Mouse (Mus musculus): ENCODE measurements around the gene Luc7l. TPM values are rescaled to one million over a fixed set of nuclear protein-coding genes. Genes with fewer than 3 reads are reported as not detected.

The Luc7l gene
- polyA plus RNA-seq, 1 experiment = 52.5 TPM

DNA sequence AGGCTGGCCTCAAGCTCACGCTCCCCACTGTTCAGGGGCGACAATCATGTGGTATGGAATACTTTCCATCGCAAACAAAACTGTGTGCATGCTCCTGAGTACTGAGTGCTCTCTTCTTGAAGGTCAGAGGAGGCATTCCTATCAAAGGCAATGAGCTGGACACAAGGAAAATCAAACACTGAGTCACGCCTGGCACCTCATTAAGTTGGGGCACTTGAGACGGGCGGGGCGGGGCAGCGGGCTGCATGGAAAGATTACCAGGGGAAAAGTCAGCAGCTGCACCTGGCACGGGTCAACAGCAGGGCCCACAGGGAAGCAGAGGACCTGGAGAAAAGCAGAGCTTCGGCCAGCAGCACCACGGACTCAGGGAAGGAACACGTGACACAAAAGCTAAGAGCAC lies 27.5 kb upstream of the Luc7l start:
- Histone ChIP-seq H3K27me3 (ENCODE audit: control insufficient read depth, insufficient read depth, low read length) (no peaks in the 10 kb centered on the region), H3K27ac (ENCODE audit: insufficient read depth, low read length) (no peak overlapping the region), H3K4me1 (ENCODE audit: control insufficient read depth, insufficient read depth, low read length) (no peaks in the 10 kb centered on the region; the same call in 1 of the 2 replicates), H3K4me3 (replicated peaks; ENCODE audit: insufficient read depth, low read depth, low read length) (no peak overlapping the region)
- WGBS = 82% methylated on average over 12 of the region's 12 CpGs
- no peak for TF ChIP-seq POLR2A (IDR thresholded peaks at IDR 0.05; ENCODE audit: borderline replicate concordance, insufficient read depth, low read length)
- TF ChIP-seq CTCF (IDR thresholded peaks at IDR 0.05; ENCODE audit: borderline replicate concordance, insufficient read depth, low read depth, low read length) = no peak
- DNase-seq = no peak

GRCm38 (mm10) chr17:26229776-26230175 lies 22.9 kb upstream of the Luc7l start:
- Histone ChIP-seq H3K27ac (ENCODE audit: insufficient read depth, low read length) (no peak overlapping the region), H3K4me1 (ENCODE audit: control insufficient read depth, insufficient read depth, low read length) (no peaks in the 10 kb centered on the region; the same call in 1 of the 2 replicates), H3K4me3 (replicated peaks; ENCODE audit: insufficient read depth, low read depth, low read length) (no peak overlapping the region), H3K27me3 (ENCODE audit: control insufficient read depth, insufficient read depth, low read length) (no peaks in the 10 kb centered on the region)
- DNase-seq = no peak
- no peak for TF ChIP-seq CTCF (IDR thresholded peaks at IDR 0.05; ENCODE audit: borderline replicate concordance, insufficient read depth, low read depth, low read length)
- no peak for TF ChIP-seq POLR2A (IDR thresholded peaks at IDR 0.05; ENCODE audit: borderline replicate concordance, insufficient read depth, low read length)
- WGBS = 90% methylated on average over 5 of the region's 5 CpGs

DNA sequence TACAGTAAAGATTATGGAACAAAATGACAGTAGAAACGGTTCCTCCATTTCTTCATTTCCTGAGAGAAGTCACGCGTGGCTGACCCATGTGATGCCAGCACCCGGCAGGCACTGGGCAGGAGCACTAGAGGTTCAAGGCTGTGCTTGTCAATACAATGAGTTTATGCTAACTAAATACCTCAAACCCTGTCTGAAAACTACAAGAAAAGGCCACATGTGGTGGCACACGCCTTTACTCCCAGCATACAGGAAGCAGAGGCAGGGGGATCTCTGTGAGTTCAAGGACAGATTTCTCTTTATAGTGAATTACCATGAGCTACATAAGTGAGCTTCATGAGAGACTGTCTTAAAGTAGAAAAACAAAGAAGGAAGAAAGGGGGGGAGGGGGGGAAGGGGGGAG lies 21.5 kb upstream of the Luc7l start:
- Histone ChIP-seq H3K27me3 (ENCODE audit: control insufficient read depth, insufficient read depth, low read length) (no peaks in the 10 kb centered on the region), H3K4me3 (replicated peaks; ENCODE audit: insufficient read depth, low read depth, low read length) (no peak overlapping the region), H3K27ac (ENCODE audit: insufficient read depth, low read length) (no peak overlapping the region), H3K4me1 (ENCODE audit: control insufficient read depth, insufficient read depth, low read length) (no peaks in the 10 kb centered on the region; the same call in 1 of the 2 replicates)
- no peak for DNase-seq
- TF ChIP-seq POLR2A (IDR thresholded peaks at IDR 0.05; ENCODE audit: borderline replicate concordance, insufficient read depth, low read length) (no peak), CTCF (IDR thresholded peaks at IDR 0.05; ENCODE audit: borderline replicate concordance, insufficient read depth, low read depth, low read length) (no peak)
- WGBS = 88% methylated on average over 5 of the region's 5 CpGs

DNA sequence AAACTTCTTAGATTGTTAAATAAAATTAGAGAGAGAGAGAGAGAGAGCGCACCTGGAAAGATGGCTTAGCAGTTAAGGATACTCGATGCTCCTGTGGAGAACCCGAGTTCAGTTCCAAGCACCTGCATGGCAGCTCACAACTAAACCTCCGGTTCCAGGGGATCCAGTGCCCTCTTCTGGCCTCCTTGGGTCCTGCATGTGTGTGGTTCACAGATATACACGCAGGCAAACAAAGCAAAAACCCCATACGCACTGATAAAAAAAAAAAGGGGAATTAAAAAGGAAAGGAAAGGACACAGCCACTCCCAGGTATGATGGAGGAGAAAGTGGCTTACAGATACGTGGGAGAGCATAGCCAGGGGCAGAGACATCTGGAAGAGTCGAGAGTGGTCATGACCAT lies 19.8 kb upstream of the Luc7l start:
- TF ChIP-seq CTCF (IDR thresholded peaks at IDR 0.05; ENCODE audit: borderline replicate concordance, insufficient read depth, low read depth, low read length) (peak; percentile 9; the same call in 1 of the 2 replicates), POLR2A (IDR thresholded peaks at IDR 0.05; ENCODE audit: borderline replicate concordance, insufficient read depth, low read length) (no peak)
- Histone ChIP-seq H3K4me3 (replicated peaks; ENCODE audit: insufficient read depth, low read depth, low read length) (no peak overlapping the region), H3K27ac (ENCODE audit: insufficient read depth, low read length) (no peak overlapping the region), H3K4me1 (ENCODE audit: control insufficient read depth, insufficient read depth, low read length) (no peaks in the 10 kb centered on the region; the same call in 1 of the 2 replicates), H3K27me3 (ENCODE audit: control insufficient read depth, insufficient read depth, low read length) (no peaks in the 10 kb centered on the region)
- no peak for DNase-seq
- 73% methylated on average over 8 of the region's 8 CpGs for WGBS

GRCm38 (mm10) chr17:26234386-26234785 lies 18.3 kb upstream of the Luc7l start:
- H3K27ac ChIP-seq (ENCODE audit: insufficient read depth, low read length) = no peak overlapping the region
- H3K4me3 ChIP-seq (replicated peaks; ENCODE audit: insufficient read depth, low read depth, low read length) = no peak overlapping the region
- H3K27me3 ChIP-seq (ENCODE audit: control insufficient read depth, insufficient read depth, low read length) = no peaks in the 10 kb centered on the region
- H3K4me1 ChIP-seq (ENCODE audit: control insufficient read depth, insufficient read depth, low read length) = no peaks in the 10 kb centered on the region
- 90% methylated on average over 8 of the region's 8 CpGs for WGBS
- TF ChIP-seq POLR2A (IDR thresholded peaks at IDR 0.05; ENCODE audit: borderline replicate concordance, insufficient read depth, low read length) = no peak
- TF ChIP-seq CTCF (IDR thresholded peaks at IDR 0.05; ENCODE audit: borderline replicate concordance, insufficient read depth, low read depth, low read length) = no peak
- DNase-seq = no peak

DNA sequence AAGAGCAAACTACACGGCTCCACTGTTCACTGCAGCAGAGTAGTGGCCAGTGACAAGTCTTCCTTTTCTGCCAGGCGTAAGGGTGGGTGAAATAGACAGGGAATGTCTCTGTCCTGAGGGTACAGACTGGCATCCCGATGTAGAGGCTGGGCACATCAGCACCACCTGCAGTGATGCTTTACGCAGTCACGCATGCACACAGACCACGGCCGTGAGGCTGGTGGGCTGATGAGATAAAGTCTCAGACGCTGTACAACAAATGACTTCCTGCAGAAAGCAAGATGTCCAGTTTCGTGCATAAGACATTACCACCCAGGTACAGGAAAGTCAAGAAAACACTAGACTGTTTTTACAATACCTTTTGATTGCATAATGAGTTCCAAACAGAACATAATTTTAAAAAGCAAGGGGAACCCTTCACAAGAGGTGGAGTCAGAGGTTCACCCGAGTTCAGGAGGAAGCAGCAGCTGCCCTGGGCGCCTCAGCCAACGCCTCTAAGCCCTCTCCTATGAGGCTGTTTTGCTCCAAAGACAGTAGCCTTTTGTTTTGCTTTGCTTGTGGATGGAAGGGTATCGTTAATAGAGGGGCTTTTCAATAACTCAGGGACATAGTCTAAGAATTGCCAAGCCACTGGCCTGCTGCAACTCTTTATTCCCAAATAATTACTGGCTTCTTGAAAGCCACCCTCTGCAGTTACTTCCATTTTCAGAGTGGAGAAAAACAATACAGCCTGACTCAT lies 17.4 kb upstream of the Luc7l start:
- no peak overlapping the region for H3K4me3 ChIP-seq (replicated peaks; ENCODE audit: insufficient read depth, low read depth, low read length)
- 52% methylated on average over 13 of the region's 13 CpGs for WGBS
- no peak for TF ChIP-seq CTCF (IDR thresholded peaks at IDR 0.05; ENCODE audit: borderline replicate concordance, insufficient read depth, low read depth, low read length)
- TF ChIP-seq POLR2A (IDR thresholded peaks at IDR 0.05; ENCODE audit: borderline replicate concordance, insufficient read depth, low read length) = no peak
- H3K4me1 ChIP-seq (ENCODE audit: control insufficient read depth, insufficient read depth, low read length) = no peaks in the 10 kb centered on the region
- H3K27ac ChIP-seq (ENCODE audit: insufficient read depth, low read length) = peak overlapping the region; percentile 27; the same call in 1 of the 2 replicates
- DNase-seq = no peak
- no peaks in the 10 kb centered on the region for H3K27me3 ChIP-seq (ENCODE audit: control insufficient read depth, insufficient read depth, low read length)

DNA sequence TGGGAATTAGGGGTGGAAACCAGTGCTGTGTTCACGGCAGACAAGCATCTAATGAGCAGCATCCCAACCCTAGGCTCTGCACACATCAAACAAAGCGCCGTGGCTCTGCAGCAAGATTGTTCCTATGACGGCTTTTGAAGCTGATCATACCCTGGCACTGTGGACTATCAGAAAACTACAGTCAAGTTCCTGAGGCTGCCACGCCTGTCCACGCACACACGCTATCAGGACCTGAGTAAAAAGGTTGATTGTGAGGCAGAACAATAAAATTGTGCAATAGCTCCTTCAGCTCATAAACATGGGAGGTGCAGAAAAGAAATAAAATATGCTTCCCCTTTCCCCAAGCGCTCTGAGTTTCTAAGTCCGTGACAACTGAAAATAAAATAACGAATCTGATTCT lies 15.0 kb upstream of the Luc7l start:
- no peak for DNase-seq
- no peaks in the 10 kb centered on the region for H3K4me1 ChIP-seq (ENCODE audit: control insufficient read depth, insufficient read depth, low read length)
- TF ChIP-seq POLR2A (IDR thresholded peaks at IDR 0.05; ENCODE audit: borderline replicate concordance, insufficient read depth, low read length) = no peak
- no peak for TF ChIP-seq CTCF (IDR thresholded peaks at IDR 0.05; ENCODE audit: borderline replicate concordance, insufficient read depth, low read depth, low read length)
- H3K27me3 ChIP-seq (ENCODE audit: control insufficient read depth, insufficient read depth, low read length) = no peaks in the 10 kb centered on the region
- no peak overlapping the region for H3K27ac ChIP-seq (ENCODE audit: insufficient read depth, low read length)
- no peak overlapping the region for H3K4me3 ChIP-seq (replicated peaks; ENCODE audit: insufficient read depth, low read depth, low read length)
- WGBS = 88% methylated on average over 10 of the region's 10 CpGs

GRCm38 (mm10) chr17:26239551-26239950 lies 13.1 kb upstream of the Luc7l start:
- 75% methylated on average over 2 of the region's 2 CpGs for WGBS
- H3K4me1 ChIP-seq (ENCODE audit: control insufficient read depth, insufficient read depth, low read length) = no peaks in the 10 kb centered on the region
- H3K27ac ChIP-seq (ENCODE audit: insufficient read depth, low read length) = no peak overlapping the region
- DNase-seq = peak in 1 of 2 experiments; percentile 15
- no peak overlapping the region for H3K4me3 ChIP-seq (replicated peaks; ENCODE audit: insufficient read depth, low read depth, low read length)
- TF ChIP-seq POLR2A (IDR thresholded peaks at IDR 0.05; ENCODE audit: borderline replicate concordance, insufficient read depth, low read length) (no peak), CTCF (IDR thresholded peaks at IDR 0.05; ENCODE audit: borderline replicate concordance, insufficient read depth, low read depth, low read length) (no peak)
- H3K27me3 ChIP-seq (ENCODE audit: control insufficient read depth, insufficient read depth, low read length) = no peaks in the 10 kb centered on the region
